Mouse (Mus musculus) hindbrain, embryonic 14.5 days (tissue): ENCODE measurements around the gene Mrpl45. TPM values are rescaled to one million over a fixed set of nuclear protein-coding genes. Genes with fewer than 3 reads are reported as not detected.

Source experiments
- ATAC-seq: fragments of 200-750 bp; cut with Nextera tagmentation; 2 replicates; pipeline ENCODE4 v1.8.0; 2017; ENCODE audit warnings: moderate number of reproducible peaks, mild to moderate bottlenecking, moderate TSS enrichment, moderate library complexity; ENCODE audit not compliant: low FRiP score
- DNase-seq: peaks from one replicate; pipeline ENCODE4 v3.0.0-alpha.2; 2015; ENCODE audit warnings: low spot score
- H3K27ac ChIP-seq: fragments of 300-500 bp; sonication (generic); 2 replicates; pipeline ENCODE4 v1.5.1; 2014; ENCODE audit warnings: mild to moderate bottlenecking, moderate library complexity
- H3K27me3 ChIP-seq: fragments of 300-500 bp; sonication (generic); 2 replicates; pipeline ENCODE4 v1.6.1; 2014; ENCODE audit warnings: mild to moderate bottlenecking, low read length, mixed read lengths; ENCODE audit not compliant: control insufficient read depth, insufficient read depth
- H3K36me3 ChIP-seq: fragments of 300-500 bp; sonication (generic); replicated peaks from 2 replicates; pipeline ENCODE4 v1.6.1; 2014; ENCODE audit not compliant: control insufficient read depth, insufficient read depth
- H3K4me1 ChIP-seq: fragments of 300-500 bp; sonication (generic); replicated peaks from 2 replicates; pipeline ENCODE4 v1.6.1; 2014; ENCODE audit warnings: antibody characterized with exemption, low read length, mixed read lengths; ENCODE audit not compliant: control insufficient read depth, insufficient read depth
- H3K4me2 ChIP-seq: fragments of 300-500 bp; sonication (generic); replicated peaks from 2 replicates; pipeline ENCODE4 v1.6.1; 2014; ENCODE audit warnings: mild to moderate bottlenecking, moderate library complexity
- H3K4me3 ChIP-seq: fragments of 300-500 bp; sonication (generic); replicated peaks from 2 replicates; pipeline ENCODE4 v1.5.1; 2014; ENCODE audit warnings: mild to moderate bottlenecking, low read length
- H3K9ac ChIP-seq: fragments of 300-500 bp; sonication (generic); 2 replicates; pipeline ENCODE4 v1.6.1; 2014
- H3K9me3 ChIP-seq: fragments of 300-500 bp; sonication (generic); 2 replicates; pipeline ENCODE4 v1.6.1; 2016; ENCODE audit warnings: low read length; ENCODE audit not compliant: control insufficient read depth
- WGBS: fragments of 180-500 bp; shearing (Covaris S2); extraction: QIAGEN DNeasy Blood & Tissue Kit; methylation state at CpG from one replicate; pipeline ENCODE4 v1.1.7; 2014; 5-methylcytosine and 5-hydroxymethylcytosine counted together
- polyA plus RNA-seq: library from polyadenylated mRNA; unstranded; fragments of >200 nt; fragmentation: Nextera tagmentation; extraction: Ambion mirVana; gene quantifications from 2 replicates; pipeline ENCODE4 v1.2.1, GENCODE M21; 2014

Gene Mrpl45
- polyA plus RNA-seq, 1 experiment from 2014 or later, result 32.8 TPM

GRCm38 (mm10) chr11:97289276-97290230, 26.0 kb upstream of the Mrpl45 start:
- Histone ChIP-seq H3K4me2 (no peak overlapping the region), H3K9ac (no peak overlapping the region), H3K4me3 (no peak overlapping the region), H3K9me3 (no peaks in the 10 kb centered on the region), H3K27me3 (no peaks in the 10 kb centered on the region), H3K4me1 (no peaks in the 10 kb centered on the region), H3K36me3 (no peaks in the 10 kb centered on the region), H3K27ac (no peak overlapping the region)
- no peak for DNase-seq
- ATAC-seq, result no peak
- WGBS, result 43% methylated on average over 12 of the region's 12 CpGs

GRCm38 (mm10) chr11:97292731-97293130, 22.8 kb upstream of the Mrpl45 start:
- Histone ChIP-seq H3K9me3 (no peaks in the 10 kb centered on the region), H3K4me3 (no peak overlapping the region), H3K27me3 (no peaks in the 10 kb centered on the region), H3K36me3 (no peaks in the 10 kb centered on the region), H3K27ac (no peak overlapping the region), H3K4me1 (no peaks in the 10 kb centered on the region), H3K9ac (no peak overlapping the region), H3K4me2 (no peak overlapping the region)
- ATAC-seq (no peak), DNase-seq (no peak)
- WGBS, result 95% methylated on average over 1 of the region's 1 CpGs

GRCm38 (mm10) chr11:97296542-97296941, 19.0 kb upstream of the Mrpl45 start:
- no peaks in the 10 kb centered on the region for H3K9me3 ChIP-seq
- no peak overlapping the region for H3K9ac ChIP-seq
- H3K4me2 ChIP-seq, result no peak overlapping the region
- H3K27ac ChIP-seq, result no peak overlapping the region
- H3K4me3 ChIP-seq, result no peak overlapping the region
- DNase-seq (no peak), ATAC-seq (no peak)
- H3K4me1 ChIP-seq, result no peaks in the 10 kb centered on the region
- no peaks in the 10 kb centered on the region for H3K27me3 ChIP-seq
- 91% methylated on average over 3 of the region's 4 CpGs for WGBS
- no peaks in the 10 kb centered on the region for H3K36me3 ChIP-seq

- no peak overlapping the region for H3K4me3 ChIP-seq
- no peak overlapping the region for H3K9ac ChIP-seq
- H3K27ac ChIP-seq, result no peak overlapping the region
- H3K9me3 ChIP-seq, result no peaks in the 10 kb centered on the region
- H3K4me1 ChIP-seq, result no peaks in the 10 kb centered on the region
- H3K36me3 ChIP-seq, result no peaks in the 10 kb centered on the region
- DNase-seq (no peak), ATAC-seq (no peak)
- no peak overlapping the region for H3K4me2 ChIP-seq
- no peaks in the 10 kb centered on the region for H3K27me3 ChIP-seq
- 93% methylated on average over 2 of the region's 2 CpGs for WGBS
Observed at GRCm38 (mm10) chr11:97299939-97300338, 15.6 kb upstream of the Mrpl45 start.

- H3K27ac ChIP-seq, result no peak overlapping the region
- H3K4me3 ChIP-seq, result no peak overlapping the region
- no peak for ATAC-seq
Observed at GRCm38 (mm10) chr11:97301406-97301805, 14.1 kb upstream of the Mrpl45 start.

GRCm38 (mm10) chr11:97302231-97302781, 13.2 kb upstream of the Mrpl45 start:
- H3K9me3 ChIP-seq, result no peaks in the 10 kb centered on the region
- WGBS, result 33% methylated on average over 7 of the region's 7 CpGs
- H3K27ac ChIP-seq, result no peak overlapping the region
- peak; percentile 56 for DNase-seq
- H3K4me3 ChIP-seq, result no peak overlapping the region
- no peaks in the 10 kb centered on the region for H3K27me3 ChIP-seq
- no peak overlapping the region for H3K4me2 ChIP-seq
- ATAC-seq, result no peak
- no peaks in the 10 kb centered on the region for H3K4me1 ChIP-seq
- no peaks in the 10 kb centered on the region for H3K36me3 ChIP-seq
- H3K9ac ChIP-seq, result no peak overlapping the region

More at GRCm38 (mm10) chr11:97301406-97301805, 14.1 kb upstream of the Mrpl45 start:
- Histone ChIP-seq H3K9me3 (no peaks in the 10 kb centered on the region), H3K36me3 (no peaks in the 10 kb centered on the region), H3K4me1 (no peaks in the 10 kb centered on the region), H3K4me2 (no peak overlapping the region), H3K9ac (no peak overlapping the region), H3K27me3 (no peaks in the 10 kb centered on the region)
- DNase-seq, result no peak
- 87% methylated on average over 16 of the region's 16 CpGs for WGBS

GRCm38 (mm10) chr11:97304631-97305030, 10.9 kb upstream of the Mrpl45 start:
- peaks cover 5% of the 10 kb centered on the region for H3K4me1 ChIP-seq
- no peak for DNase-seq
- H3K4me2 ChIP-seq, result no peak overlapping the region
- 90% methylated on average over 5 of the region's 5 CpGs for WGBS
- no peaks in the 10 kb centered on the region for H3K27me3 ChIP-seq
- H3K27ac ChIP-seq, result no peak overlapping the region
- no peaks in the 10 kb centered on the region for H3K36me3 ChIP-seq
- H3K4me3 ChIP-seq, result no peak overlapping the region
- no peak for ATAC-seq
- H3K9me3 ChIP-seq, result no peaks in the 10 kb centered on the region
- H3K9ac ChIP-seq, result no peak overlapping the region

GRCm38 (mm10) chr11:97307294-97308069, 8.0 kb upstream of the Mrpl45 start:
- no peak overlapping the region for H3K4me2 ChIP-seq
- ATAC-seq (no peak), DNase-seq (no peak)
- H3K9me3 ChIP-seq, result no peaks in the 10 kb centered on the region
- no peak overlapping the region for H3K4me3 ChIP-seq
- no peaks in the 10 kb centered on the region for H3K36me3 ChIP-seq
- H3K27ac ChIP-seq, result no peak overlapping the region
- peaks cover 19% of the 10 kb centered on the region for H3K4me1 ChIP-seq
- no peaks in the 10 kb centered on the region for H3K27me3 ChIP-seq
- WGBS, result 93% methylated on average over 11 of the region's 11 CpGs
- no peak overlapping the region for H3K9ac ChIP-seq
